Mouse (Mus musculus): ENCODE results near the gene Terf2ip. TPM values are rescaled to one million over a fixed set of nuclear protein-coding genes. Genes with fewer than 3 reads are reported as not detected.

Gene Terf2ip
- total and polyA plus RNA-seq, 3 experiments: 9.4 to 13.7 (median 12.4) TPM

DNA sequence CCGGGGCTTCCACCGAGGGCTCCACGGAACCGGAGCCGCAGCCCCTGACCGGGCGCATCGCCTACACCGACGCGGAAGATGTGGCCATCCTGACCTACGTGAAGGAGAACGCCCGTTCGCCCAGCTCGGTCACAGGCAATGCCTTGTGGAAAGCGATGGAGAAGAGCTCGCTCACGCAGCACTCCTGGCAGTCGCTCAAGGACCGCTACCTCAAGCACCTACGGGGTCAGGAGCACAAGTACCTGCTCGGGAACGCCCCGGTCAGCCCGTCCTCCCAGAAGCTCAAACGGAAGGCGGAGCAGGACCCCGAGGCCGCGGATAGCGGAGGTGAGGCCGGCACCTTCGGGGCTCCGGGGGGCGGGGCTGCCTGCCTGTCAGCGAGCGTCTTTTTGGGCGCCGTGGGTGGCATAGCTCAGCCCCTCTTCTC, 631 bp downstream of the Terf2ip start:
- Histone ChIP-seq H3K27me3 (replicated peaks) (no peaks in the 10 kb centered on the region), H3K4me2 (ENCODE audit: insufficient read depth, low read depth, poor library complexity, severe bottlenecking) (peak overlapping the region; percentile 83), H3K4me1 (ENCODE audit: control insufficient read depth in 1 of 2, insufficient read depth in 2 of 2) (peaks cover 8 to 22% of the 10 kb centered on the region in 2 experiments), H3K79me2 (replicated peaks; ENCODE audit: control insufficient read depth, extremely low read depth, insufficient read depth, poor library complexity, severe bottlenecking) (peaks cover 56% of the 10 kb centered on the region), H3K4me3 (replicated peaks in 1 of 3; ENCODE audit: low read depth in 2 of 3, low read length in 2 of 3, poor library complexity in 1 of 3) (peak overlapping the region; percentile 70 to 95 (median 90)), H3K27ac (ENCODE audit: insufficient read depth, low read depth) (peak overlapping the region; percentile 29; the same call in 1 of the 2 replicates), H3K9ac (ENCODE audit: insufficient read depth, low read depth) (peak overlapping the region; percentile 72), H3K9me3 (replicated peaks; ENCODE audit: low read length) (no peaks in the 10 kb centered on the region), H3K36me3 (replicated peaks in 1 of 2; ENCODE audit: control insufficient read depth in 1 of 2, insufficient read depth in 1 of 2, low read length in 1 of 2) (peaks cover 8 to 38% of the 10 kb centered on the region in 2 experiments)
- dilution Hi-C loops (cut with MboI; ENCODE audit: extremely low pct_ligation_motif_present, extremely low pct_unique_long_range_greater_than_20kb, low sequenced_read_pairs): no loop called here
- in situ Hi-C loops (cut with MboI; ENCODE audit: low pct_ligation_motif_present, low pct_unique_long_range_greater_than_20kb, low sequenced_read_pairs): no loop called here
- TF ChIP-seq UBTF (IDR thresholded peaks at IDR 0.05; ENCODE audit: low read depth, low read length) (0 out of 2 replicates have a peak, but pooled peaks have one; percentile 52), MAFK (IDR thresholded peaks at IDR 0.05; ENCODE audit: insufficient replicate concordance, low read length) (no peak)
- DNase-seq (ENCODE audit: extremely low read depth): no peak

DNA sequence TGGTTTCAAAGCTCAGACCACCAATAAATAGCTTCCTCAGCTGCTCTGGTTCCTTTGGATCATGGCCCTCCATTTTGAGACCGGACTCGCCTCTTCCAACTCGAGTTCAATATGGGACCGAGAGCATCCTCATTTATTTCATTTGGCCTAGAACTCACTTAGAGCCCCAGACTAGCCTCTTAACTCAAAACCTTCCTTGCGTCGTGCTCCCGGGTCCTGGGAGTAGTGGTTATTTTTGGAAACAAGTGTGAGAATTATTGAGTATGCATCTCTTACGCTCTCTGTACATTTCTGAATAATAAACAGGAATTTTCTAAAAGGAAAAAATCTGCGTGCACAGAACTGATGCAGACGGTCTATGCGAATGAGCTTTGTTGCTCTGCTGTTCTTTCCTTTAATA, 3.7 kb downstream of the Terf2ip start, which contains the start of gene Gm6793:
Gene Gm6793, minus strand, starts transcription at position 101 of the 400 bp plus-strand sequence.
- Histone ChIP-seq H3K9ac (ENCODE audit: insufficient read depth, low read depth) (no peak within 1 kb of the TSS), H3K36me3 (replicated peaks in 1 of 2; ENCODE audit: control insufficient read depth in 1 of 2, insufficient read depth in 1 of 2, low read length in 1 of 2) (peaks cover 25 to 48% of the 10 kb centered on the region in 2 experiments)
- no peak for DNase-seq (ENCODE audit: extremely low read depth)

DNA sequence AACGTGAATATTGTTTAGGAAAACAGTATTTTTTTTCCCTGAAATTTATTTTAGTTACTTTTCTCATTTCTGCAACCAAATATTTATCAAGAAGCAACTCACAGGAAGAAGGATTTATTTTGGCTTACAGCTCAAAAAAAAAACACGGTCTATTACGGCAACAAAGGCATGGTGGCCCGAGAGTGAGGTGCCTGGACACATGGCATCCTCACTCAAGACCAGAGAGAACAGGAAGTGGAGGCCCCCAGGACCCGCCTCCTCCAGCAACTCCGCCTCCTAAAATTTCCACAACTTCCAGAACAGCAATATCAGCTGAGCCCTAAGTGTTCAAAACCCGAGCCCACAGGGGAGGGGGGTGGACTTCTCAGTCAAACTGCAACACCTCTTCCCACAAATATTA, 18.3 kb downstream of the Terf2ip start:
- peak overlapping the region in 1 of 3 experiments; percentile 56 for H3K4me3 ChIP-seq (replicated peaks in 1 of 3; ENCODE audit: low read depth in 2 of 3, low read length in 2 of 3, poor library complexity in 1 of 3)
- H3K27me3 ChIP-seq (replicated peaks): no peaks in the 10 kb centered on the region
- no peak overlapping the region for H3K27ac ChIP-seq (ENCODE audit: insufficient read depth, low read depth)
- peak; percentile 50 for DNase-seq (ENCODE audit: extremely low read depth)
- no peak overlapping the region for H3K9ac ChIP-seq (ENCODE audit: insufficient read depth, low read depth)
- peaks cover 0 to 29% of the 10 kb centered on the region in 2 experiments for H3K36me3 ChIP-seq (replicated peaks in 1 of 2; ENCODE audit: control insufficient read depth in 1 of 2, insufficient read depth in 1 of 2, low read length in 1 of 2)
- in situ Hi-C loops (cut with MboI; ENCODE audit: low pct_ligation_motif_present, low pct_unique_long_range_greater_than_20kb, low sequenced_read_pairs) (no loop called here), dilution Hi-C loops (cut with MboI; ENCODE audit: extremely low pct_ligation_motif_present, extremely low pct_unique_long_range_greater_than_20kb, low sequenced_read_pairs) (no loop called here)
- TF ChIP-seq ETS1 (conservative IDR thresholded peaks at IDR 0.05; ENCODE audit: low read depth, low read length): no peak
- TF ChIP-seq BHLHE40 (IDR thresholded peaks at IDR 0.05; ENCODE audit: low read depth, low read length): no peak
- TF ChIP-seq MYC (IDR thresholded peaks at IDR 0.05; ENCODE audit: low read depth, low read length): peak; percentile 68
- 0 out of 2 replicates have a peak, but pooled peaks have one; percentile 38 for TF ChIP-seq TBP (conservative IDR thresholded peaks at IDR 0.05; ENCODE audit: low read depth, low read length)
- TF ChIP-seq MXI1 (IDR thresholded peaks at IDR 0.05; ENCODE audit: low read depth, low read length): 0 out of 2 replicates have a peak, but pooled peaks have one; percentile 18
- TF ChIP-seq RCOR1 (conservative IDR thresholded peaks at IDR 0.05; ENCODE audit: low read depth, low read length): no peak
- TF ChIP-seq MAZ (IDR thresholded peaks at IDR 0.05; ENCODE audit: low read depth, low read length): no peak
- TF ChIP-seq NRF1 (IDR thresholded peaks at IDR 0.05; ENCODE audit: low read depth, low read length): no peak
- TF ChIP-seq CTCF (conservative IDR thresholded peaks at IDR 0.05 in 1 of 2, IDR thresholded peaks at IDR 0.05 in 1 of 2; ENCODE audit: low read depth in 2 of 2, low read length in 2 of 2): no peak
- TF ChIP-seq ELF1 (IDR thresholded peaks at IDR 0.05; ENCODE audit: low read depth, low read length): peak; percentile 47
- 0 out of 2 replicates have a peak, but pooled peaks have one; percentile 43 for TF ChIP-seq MAX (IDR thresholded peaks at IDR 0.05; ENCODE audit: low read length)
- TF ChIP-seq POLR2A (IDR thresholded peaks at IDR 0.05; ENCODE audit: low read depth, low read length): peak; percentile 51
- TF ChIP-seq IRF4 (IDR thresholded peaks at IDR 0.05; ENCODE audit: low read depth, low read length): no peak
- TF ChIP-seq ZMIZ1 (IDR thresholded peaks at IDR 0.05; ENCODE audit: low read depth, low read length): no peak
- no peak for TF ChIP-seq MEF2A (IDR thresholded peaks at IDR 0.05; ENCODE audit: borderline replicate concordance, low read depth, low read length)
- peaks cover 4 to 22% of the 10 kb centered on the region in 2 experiments; a peak in 3 of 4 replicates for H3K4me1 ChIP-seq (ENCODE audit: control insufficient read depth in 1 of 2, insufficient read depth in 2 of 2)
- H3K4me2 ChIP-seq (ENCODE audit: insufficient read depth, low read depth, poor library complexity, severe bottlenecking): 0 out of 2 replicates have a peak overlapping the region, but pooled peaks have one; percentile 57
- no peaks in the 10 kb centered on the region for H3K9me3 ChIP-seq (replicated peaks; ENCODE audit: low read length)
- no peaks in the 10 kb centered on the region; the same call in 1 of the 2 replicates for H3K79me2 ChIP-seq (replicated peaks; ENCODE audit: control insufficient read depth, extremely low read depth, insufficient read depth, poor library complexity, severe bottlenecking)

More for the DNA sequence above, 3.7 kb downstream of the Terf2ip start, which contains the start of gene Gm6793:
- in situ Hi-C loops (cut with MboI; ENCODE audit: low pct_ligation_motif_present, low pct_unique_long_range_greater_than_20kb, low sequenced_read_pairs): no loop called here
- H3K27ac ChIP-seq (ENCODE audit: insufficient read depth, low read depth): no peak within 1 kb of the TSS
- H3K4me2 ChIP-seq (ENCODE audit: insufficient read depth, low read depth, poor library complexity, severe bottlenecking): no peak within 1 kb of the TSS
- H3K79me2 ChIP-seq (replicated peaks; ENCODE audit: control insufficient read depth, extremely low read depth, insufficient read depth, poor library complexity, severe bottlenecking): peaks cover 25% of the 10 kb centered on the region
- TF ChIP-seq UBTF (IDR thresholded peaks at IDR 0.05; ENCODE audit: low read depth, low read length) (no peak), JUND (conservative IDR thresholded peaks at IDR 0.05; ENCODE audit: low read depth, low read length) (no peak), MYC (IDR thresholded peaks at IDR 0.05; ENCODE audit: low read depth, low read length) (no peak), HCFC1 (IDR thresholded peaks at IDR 0.05; ENCODE audit: low read depth, low read length) (no peak), E2F4 (IDR thresholded peaks at IDR 0.05; ENCODE audit: insufficient replicate concordance, low read depth, low read length) (no peak), NELFE (IDR thresholded peaks at IDR 0.05; ENCODE audit: low read depth, low read length) (no peak), ZMIZ1 (IDR thresholded peaks at IDR 0.05; ENCODE audit: low read depth, low read length) (no peak), POLR2AphosphoS2 (IDR thresholded peaks at IDR 0.05; ENCODE audit: low read depth, low read length) (no peak), TBP (conservative IDR thresholded peaks at IDR 0.05; ENCODE audit: low read depth, low read length) (no peak), ZKSCAN1 (IDR thresholded peaks at IDR 0.05; ENCODE audit: borderline replicate concordance, low read depth, low read length) (no peak), ETS1 (conservative IDR thresholded peaks at IDR 0.05; ENCODE audit: low read depth, low read length) (no peak), MAX (IDR thresholded peaks at IDR 0.05; ENCODE audit: low read length) (no peak), CHD1 (IDR thresholded peaks at IDR 0.05; ENCODE audit: low read depth, low read length) (no peak), SIN3A (IDR thresholded peaks at IDR 0.05; ENCODE audit: low read length) (no peak)
- dilution Hi-C loops (cut with MboI; ENCODE audit: extremely low pct_ligation_motif_present, extremely low pct_unique_long_range_greater_than_20kb, low sequenced_read_pairs): no loop called here
- no peaks in the 10 kb centered on the region for H3K27me3 ChIP-seq (replicated peaks)
- H3K9me3 ChIP-seq (replicated peaks; ENCODE audit: low read length): no peaks in the 10 kb centered on the region
- H3K4me1 ChIP-seq (ENCODE audit: control insufficient read depth in 1 of 2, insufficient read depth in 2 of 2): peaks cover 5 to 10% of the 10 kb centered on the region in 2 experiments
- H3K4me3 ChIP-seq (replicated peaks in 1 of 3; ENCODE audit: low read depth in 2 of 3, low read length in 2 of 3, poor library complexity in 1 of 3): no peak within 1 kb of the TSS
